Mouse (Mus musculus) cerebellum, adult 18-20 months (tissue): ENCODE data around the gene Isca2.

Experiments used
- DNase-seq, 2 experiments: peaks; one replicate each; pipeline ENCODE4 v3.0.0; 2021

Isca2 gene

DNA sequence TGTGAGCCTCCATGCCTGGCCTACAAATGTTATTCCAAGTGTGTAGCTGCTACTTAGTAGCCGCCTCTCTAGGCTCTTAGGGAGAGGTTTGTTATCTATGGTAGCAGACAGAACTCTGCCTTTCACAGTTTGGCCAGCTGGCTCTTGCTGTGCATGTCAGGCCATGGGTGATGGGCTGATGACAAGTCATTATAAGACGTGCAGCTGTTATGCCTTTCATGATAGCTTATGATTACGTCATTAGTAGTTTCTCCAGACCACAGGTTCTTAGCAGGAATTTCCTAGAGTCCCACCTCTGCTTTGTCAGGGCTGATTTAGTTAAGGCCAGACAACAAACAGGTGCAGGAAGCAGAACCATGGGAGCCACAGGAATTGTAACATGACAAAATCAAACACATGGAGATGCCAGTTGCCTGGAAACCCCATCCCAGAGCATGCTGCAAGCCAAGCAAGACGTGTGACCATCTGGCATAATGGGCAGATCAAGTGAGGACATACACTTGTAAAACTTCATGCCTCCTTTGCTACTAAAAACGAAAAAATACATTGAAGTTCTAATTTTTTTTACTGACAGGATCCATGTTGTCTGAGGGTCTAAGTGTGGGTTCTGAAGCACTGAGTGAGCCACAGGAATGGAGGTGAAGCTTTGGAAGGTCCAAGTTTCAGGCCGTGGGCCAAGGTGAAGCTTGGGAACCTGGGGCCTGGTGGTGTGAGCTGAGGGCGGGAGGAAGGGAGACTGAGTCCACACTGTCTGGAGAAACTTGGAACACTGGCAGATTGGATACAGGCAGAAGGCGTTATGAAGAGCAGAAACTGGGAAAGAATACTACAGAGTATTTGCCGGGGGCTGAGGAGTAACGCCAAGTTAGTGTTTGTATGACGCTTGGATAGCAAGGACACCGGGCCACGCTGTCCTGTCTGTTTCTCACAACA lies 46.5 kb downstream of the Isca2 start:
- peak; percentile 55 to 62 for DNase-seq

DNA sequence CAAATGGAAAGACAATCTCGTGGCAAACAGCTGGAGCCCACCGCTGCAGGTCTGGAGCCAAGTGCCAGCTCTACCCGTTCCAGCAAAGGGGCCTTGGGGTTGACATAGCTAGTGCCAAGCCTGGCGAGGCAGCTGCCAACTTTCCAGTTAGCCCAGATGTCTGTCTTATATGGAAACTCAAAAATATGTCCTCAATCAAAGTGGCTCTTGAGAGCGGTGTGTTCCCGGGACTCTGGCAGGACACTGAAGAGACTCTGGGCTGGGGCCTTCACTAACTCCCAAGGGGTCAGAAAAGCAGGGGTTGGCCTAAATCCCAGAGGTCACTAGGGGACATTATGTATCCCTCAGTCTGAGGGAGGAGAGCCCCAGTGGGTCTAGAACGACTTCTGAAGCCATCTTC lies 50.5 kb downstream of the Isca2 start:
- DNase-seq: no peak

DNA sequence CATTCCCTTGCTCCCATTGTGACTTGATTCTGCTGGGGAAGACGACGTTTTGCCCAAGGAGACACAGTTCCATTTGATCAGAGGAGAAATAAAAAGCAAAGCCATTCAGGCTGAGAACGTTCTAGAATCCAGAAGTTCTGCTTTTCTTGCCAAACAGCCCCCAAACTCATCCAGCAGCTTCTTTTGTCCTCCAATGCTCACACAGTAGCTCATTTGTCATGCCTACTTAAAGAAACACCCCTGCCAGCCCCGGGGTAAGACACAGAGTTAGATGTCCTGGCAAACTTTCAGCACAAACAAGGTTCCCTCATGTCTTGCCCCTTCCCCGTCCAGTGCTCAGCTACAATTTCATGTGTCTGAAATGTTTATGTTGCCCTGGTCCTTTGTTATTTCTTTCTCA lies 51.2 kb downstream of the Isca2 start:
- no peak for DNase-seq
